Mouse (Mus musculus) embryonic facial prominence, embryonic 14.5 days (tissue): ENCODE results near the gene Grm4. TPM values are rescaled to one million over a fixed set of nuclear protein-coding genes. Genes with fewer than 3 reads are reported as not detected.

ENCODE experiments used
- ATAC-seq: fragments of 200-750 bp; cut with Nextera tagmentation; 2 replicates; pipeline ENCODE4 v1.8.0; 2017; ENCODE audit warnings: low read depth, moderate number of reproducible peaks, moderate TSS enrichment
- DNase-seq: peaks from one replicate; pipeline ENCODE4 v3.0.0-alpha.2; 2015; ENCODE audit warnings: low spot score
- H3K27ac ChIP-seq: fragments of 300-500 bp; sonication (generic); replicated peaks from 2 replicates; pipeline ENCODE4 v1.5.1; 2014; ENCODE audit warnings: low read depth, mild to moderate bottlenecking, low read length, moderate library complexity
- H3K27me3 ChIP-seq: fragments of 300-500 bp; sonication (generic); replicated peaks from 2 replicates; pipeline ENCODE4 v1.6.1; 2014; ENCODE audit warnings: low read length; ENCODE audit not compliant: control insufficient read depth, insufficient read depth
- H3K36me3 ChIP-seq: fragments of 300-500 bp; sonication (generic); 2 replicates; pipeline ENCODE4 v1.6.1; 2014; ENCODE audit warnings: low read length, mixed read lengths; ENCODE audit not compliant: control insufficient read depth, insufficient read depth
- H3K4me1 ChIP-seq: fragments of 300-500 bp; sonication (generic); 2 replicates; pipeline ENCODE4 v1.6.1; 2014; ENCODE audit warnings: antibody characterized with exemption, low read length; ENCODE audit not compliant: control insufficient read depth, insufficient read depth
- H3K4me2 ChIP-seq: fragments of 300-500 bp; sonication (generic); 2 replicates; pipeline ENCODE4 v1.6.1; 2014; ENCODE audit warnings: low read depth, mild to moderate bottlenecking, low read length, moderate library complexity, mixed read lengths
- H3K4me3 ChIP-seq: fragments of 300-500 bp; sonication (generic); 2 replicates; pipeline ENCODE4 v1.5.1; 2014; ENCODE audit warnings: low read depth, mild to moderate bottlenecking, low read length
- H3K9ac ChIP-seq: fragments of 300-500 bp; sonication (generic); 2 replicates; pipeline ENCODE4 v1.6.1; 2014; ENCODE audit warnings: low read depth, mild to moderate bottlenecking, low read length, moderate library complexity, mixed read lengths
- H3K9me3 ChIP-seq: fragments of 300-500 bp; sonication (generic); 2 replicates; pipeline ENCODE4 v1.6.1; 2016; ENCODE audit warnings: low read length; ENCODE audit not compliant: control insufficient read depth
- WGBS: fragments of 180-500 bp; shearing (Covaris S2); extraction: QIAGEN DNeasy Blood & Tissue Kit; methylation state at CpG from one replicate; pipeline ENCODE4 v1.1.7; 2014; 5-methylcytosine and 5-hydroxymethylcytosine counted together
- polyA plus RNA-seq: library from polyadenylated mRNA; unstranded; fragments of >200 nt; fragmentation: Nextera tagmentation; extraction: Ambion mirVana; gene quantifications from 2 replicates; pipeline ENCODE4 v1.2.1, GENCODE M21; 2014

Gene Grm4
- polyA plus RNA-seq, 1 experiment from 2014 or later, result 1.2 TPM

DNA sequence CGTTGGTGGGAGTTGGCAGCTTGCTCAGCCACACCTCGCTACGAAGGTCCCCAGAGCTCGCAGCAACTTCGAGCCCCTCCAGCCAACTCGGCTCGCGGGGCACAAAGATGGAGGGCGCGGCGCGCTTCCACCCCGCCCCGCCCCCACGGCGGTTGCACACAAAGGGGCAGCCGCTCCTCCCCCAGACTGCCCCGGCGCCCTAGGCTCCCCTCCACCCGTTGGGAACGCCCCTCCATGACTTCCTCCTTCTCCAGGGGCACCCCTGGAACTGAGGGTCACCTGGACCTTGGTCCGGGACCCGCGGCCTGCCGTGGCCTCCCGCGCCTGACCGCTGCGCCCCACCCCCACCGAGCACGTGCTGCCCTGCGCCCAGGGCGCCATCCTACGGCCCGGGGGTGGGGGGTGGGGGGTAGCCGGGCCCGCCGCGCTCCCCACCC is 33.9 kb upstream of the Grm4 start:
- Histone ChIP-seq H3K27me3 (no peaks in the 10 kb centered on the region), H3K4me3 (peak overlapping the region; percentile 80), H3K4me2 (peak overlapping the region; percentile 82), H3K9me3 (no peaks in the 10 kb centered on the region), H3K9ac (peak overlapping the region; percentile 83), H3K4me1 (peaks cover 22% of the 10 kb centered on the region), H3K36me3 (0 out of 2 replicates have a peak, but pooled peaks cover 1% of the 10 kb centered on the region), H3K27ac (peak overlapping the region; percentile 88)
- 5% methylated on average over 7 of the region's 39 CpGs for WGBS
- ATAC-seq, result peak; percentile 19
- peak; percentile 86 for DNase-seq

DNA sequence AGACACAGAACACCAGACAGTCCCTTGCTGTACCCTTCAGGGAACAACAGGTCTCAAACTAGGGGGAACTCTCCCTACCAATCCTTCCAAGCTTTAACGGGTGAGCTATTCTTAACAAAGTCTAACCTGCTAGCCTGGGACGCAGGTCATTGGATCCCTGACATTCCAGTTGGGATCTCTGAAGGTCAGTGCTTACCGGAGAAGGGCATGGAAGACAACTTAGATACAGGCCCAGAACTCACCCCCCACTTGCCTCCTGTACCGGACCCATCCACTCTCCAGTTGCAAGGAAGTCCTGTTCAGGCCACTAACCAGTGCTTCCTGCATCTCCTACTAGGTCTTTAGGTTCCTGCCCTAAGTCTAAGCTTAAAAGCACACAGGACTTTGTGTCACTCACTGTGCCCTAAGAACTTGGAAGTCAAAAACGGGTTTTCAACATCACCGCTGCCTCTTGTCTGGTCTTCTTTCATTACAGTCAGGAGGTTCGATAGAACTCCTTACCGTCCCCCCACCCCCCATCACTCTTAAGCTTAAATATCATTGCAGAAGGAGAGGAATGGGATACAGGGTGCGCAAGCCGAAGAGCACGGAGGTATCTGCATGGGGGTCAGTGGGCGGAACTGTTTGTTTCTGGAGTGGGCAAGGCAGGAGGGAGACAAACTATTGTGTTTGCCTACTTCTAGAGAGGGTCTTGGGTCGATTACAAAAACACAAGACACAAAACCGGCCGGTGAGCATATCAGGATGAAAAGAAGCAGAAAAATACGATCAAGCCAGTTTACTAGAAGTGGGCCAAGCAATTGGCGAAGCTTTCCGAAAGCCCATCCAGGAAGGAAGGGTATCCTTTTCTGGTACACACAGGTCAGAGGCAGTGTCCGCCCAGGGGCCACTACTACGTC is 33.1 kb upstream of the Grm4 start:
- Histone ChIP-seq H3K4me1 (peaks cover 23% of the 10 kb centered on the region), H3K27me3 (no peaks in the 10 kb centered on the region), H3K9ac (peak overlapping the region; percentile 83), H3K36me3 (no peaks in the 10 kb centered on the region), H3K27ac (peak overlapping the region; percentile 88), H3K4me2 (peak overlapping the region; percentile 82), H3K9me3 (no peaks in the 10 kb centered on the region), H3K4me3 (peak overlapping the region; percentile 80)
- no peak for DNase-seq
- no peak for ATAC-seq
- 38% methylated on average over 20 of the region's 20 CpGs for WGBS

- H3K4me2 ChIP-seq, result no peak overlapping the region
- H3K4me3 ChIP-seq, result no peak overlapping the region
- WGBS, result 73% methylated on average over 23 of the region's 23 CpGs
- H3K27ac ChIP-seq, result no peak overlapping the region
- no peaks in the 10 kb centered on the region for H3K36me3 ChIP-seq
- H3K9me3 ChIP-seq, result no peaks in the 10 kb centered on the region
- DNase-seq (no peak), ATAC-seq (no peak)
- peaks cover 19% of the 10 kb centered on the region for H3K4me1 ChIP-seq
- H3K9ac ChIP-seq, result no peak overlapping the region
- no peaks in the 10 kb centered on the region for H3K27me3 ChIP-seq
These were observed 31.3 kb upstream of the Grm4 start for GRCm38 (mm10) chr17:27552215-27553201.

DNA sequence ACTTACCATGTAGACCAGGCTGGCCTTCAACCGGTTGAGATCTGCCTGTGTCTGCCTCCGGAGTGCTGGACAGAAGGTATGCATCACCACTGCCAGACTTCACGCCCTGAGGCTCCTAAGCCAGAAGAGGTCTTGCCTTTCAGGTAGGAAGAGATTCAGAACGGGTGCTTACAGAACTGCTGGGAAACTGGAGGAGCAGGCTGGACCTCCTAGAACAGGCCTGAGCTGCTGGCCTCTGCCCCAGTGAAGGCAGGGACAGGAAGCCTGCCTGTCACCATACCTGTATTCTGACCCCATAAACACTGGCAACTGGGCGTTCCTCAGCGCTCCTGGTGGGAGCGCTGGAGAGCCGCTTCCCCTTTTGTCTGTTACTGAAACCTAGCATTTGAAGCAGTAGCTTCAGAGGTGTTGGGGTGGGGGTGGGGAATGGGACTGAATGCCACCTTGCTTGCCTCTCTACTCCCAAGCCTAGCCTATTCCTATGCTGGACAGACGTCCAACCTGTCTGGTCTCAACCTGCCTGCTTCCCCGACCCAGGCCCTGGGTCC is 30.3 kb upstream of the Grm4 start:
- H3K4me1 ChIP-seq, result peaks cover 19% of the 10 kb centered on the region
- ATAC-seq (no peak), DNase-seq (no peak)
- H3K36me3 ChIP-seq, result no peaks in the 10 kb centered on the region
- 55% methylated on average over 10 of the region's 10 CpGs for WGBS
- no peaks in the 10 kb centered on the region for H3K27me3 ChIP-seq
- no peak overlapping the region for H3K4me3 ChIP-seq
- no peaks in the 10 kb centered on the region for H3K9me3 ChIP-seq
- no peak overlapping the region for H3K27ac ChIP-seq
- H3K9ac ChIP-seq, result no peak overlapping the region
- H3K4me2 ChIP-seq, result no peak overlapping the region

DNA sequence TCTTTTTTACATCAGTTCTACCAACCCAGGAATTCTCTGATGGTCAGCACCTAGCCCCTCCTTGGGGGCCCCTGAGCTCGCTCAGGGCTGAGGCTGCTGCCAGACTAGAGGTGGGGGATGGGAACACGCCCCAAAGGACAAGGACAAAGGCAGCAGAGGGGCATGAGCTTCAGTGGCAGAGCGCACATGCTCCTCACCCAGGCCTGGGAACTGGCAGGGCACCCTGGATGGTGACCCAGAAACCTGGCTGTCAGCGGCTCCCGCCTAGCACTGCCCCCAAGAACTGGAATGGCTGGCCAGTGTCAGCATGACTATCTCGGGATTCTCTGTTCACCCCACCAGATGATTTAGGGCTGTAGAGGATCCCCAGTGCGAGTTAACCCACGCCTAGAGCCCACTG is 28.0 kb upstream of the Grm4 start:
- no peak overlapping the region for H3K9ac ChIP-seq
- no peaks in the 10 kb centered on the region for H3K36me3 ChIP-seq
- ATAC-seq (no peak), DNase-seq (no peak)
- peaks cover 5% of the 10 kb centered on the region; the same call in 1 of the 2 replicates for H3K4me1 ChIP-seq
- no peak overlapping the region for H3K4me3 ChIP-seq
- H3K9me3 ChIP-seq, result no peaks in the 10 kb centered on the region
- 55% methylated on average over 8 of the region's 8 CpGs for WGBS
- no peak overlapping the region for H3K4me2 ChIP-seq
- no peaks in the 10 kb centered on the region for H3K27me3 ChIP-seq
- no peak overlapping the region for H3K27ac ChIP-seq

- Histone ChIP-seq H3K36me3 (no peaks in the 10 kb centered on the region), H3K4me3 (no peak overlapping the region), H3K27me3 (no peaks in the 10 kb centered on the region), H3K27ac (no peak overlapping the region), H3K9me3 (no peaks in the 10 kb centered on the region), H3K4me1 (peaks cover 5% of the 10 kb centered on the region; the same call in 1 of the 2 replicates), H3K4me2 (no peak overlapping the region), H3K9ac (no peak overlapping the region)
- ATAC-seq (no peak), DNase-seq (no peak)
- WGBS, result 72% methylated on average over 9 of the region's 9 CpGs
These were observed 26.2 kb upstream of the Grm4 start for GRCm38 (mm10) chr17:27547253-27547868.

DNA sequence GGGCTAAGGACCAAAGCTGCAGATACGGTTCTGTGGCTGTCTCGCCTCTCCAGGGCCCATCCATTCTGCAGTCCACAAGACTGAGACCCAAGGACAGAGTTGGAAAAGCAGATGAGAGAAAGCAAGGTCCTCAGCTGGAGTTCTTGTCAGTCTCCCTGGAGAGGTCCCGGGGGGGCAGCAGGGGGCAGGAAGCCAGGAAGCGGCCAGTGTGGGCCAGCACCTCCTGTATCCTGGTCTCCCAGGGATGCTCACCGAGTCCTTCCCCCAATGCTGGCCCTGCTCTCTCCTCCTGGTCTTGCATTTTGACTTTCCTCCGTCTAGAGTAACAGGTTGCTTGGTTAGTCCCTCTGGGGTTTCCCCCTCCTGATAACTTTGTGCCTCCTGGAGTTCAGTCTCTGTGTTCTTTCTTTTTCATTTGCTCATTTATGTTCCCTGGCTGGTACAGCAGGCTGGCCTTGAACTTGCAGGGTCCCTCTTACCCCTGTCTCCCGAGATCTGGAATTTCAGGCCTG is 25.4 kb upstream of the Grm4 start:
- no peak overlapping the region for H3K4me2 ChIP-seq

DNA sequence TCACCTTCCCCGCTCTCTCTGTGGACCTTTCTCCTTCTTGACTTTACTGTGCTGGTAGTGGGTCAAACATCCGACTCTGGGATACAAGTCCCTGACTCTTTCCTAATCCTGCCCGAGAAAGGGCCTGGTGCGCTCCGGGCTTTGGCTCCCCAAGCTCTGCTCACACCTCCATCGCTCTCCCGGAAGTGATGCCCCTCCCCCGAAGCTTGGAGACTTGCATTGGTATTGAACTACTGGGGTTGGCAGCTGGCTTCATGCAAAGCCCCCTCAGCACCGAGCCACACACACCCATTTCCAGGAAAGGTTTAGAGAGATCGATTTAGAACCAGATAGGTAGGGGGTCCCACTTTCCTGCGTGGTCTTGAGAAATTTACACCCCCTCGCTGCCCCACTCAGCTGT is 24.8 kb upstream of the Grm4 start:
- Histone ChIP-seq H3K4me3 (no peak overlapping the region), H3K4me1 (peaks cover 5% of the 10 kb centered on the region; the same call in 1 of the 2 replicates), H3K27me3 (no peaks in the 10 kb centered on the region), H3K36me3 (no peaks in the 10 kb centered on the region), H3K4me2 (no peak overlapping the region), H3K9ac (no peak overlapping the region), H3K27ac (no peak overlapping the region), H3K9me3 (no peaks in the 10 kb centered on the region)
- ATAC-seq (no peak), DNase-seq (no peak)
- 33% methylated on average over 12 of the region's 12 CpGs for WGBS

More for the DNA sequence above, 25.4 kb upstream of the Grm4 start:
- Histone ChIP-seq H3K9me3 (no peaks in the 10 kb centered on the region), H3K27me3 (no peaks in the 10 kb centered on the region), H3K4me3 (no peak overlapping the region), H3K4me1 (peaks cover 5% of the 10 kb centered on the region; the same call in 1 of the 2 replicates), H3K27ac (no peak overlapping the region), H3K36me3 (no peaks in the 10 kb centered on the region), H3K9ac (no peak overlapping the region)
- 57% methylated on average over 6 of the region's 7 CpGs for WGBS
- no peak for ATAC-seq
- no peak for DNase-seq
